Mouse (Mus musculus): ENCODE measurements around the gene Olfr520. TPM values are rescaled to one million over a fixed set of nuclear protein-coding genes. Genes with fewer than 3 reads are reported as not detected.

Gene Olfr520
- polyA plus RNA-seq, 1 experiment, result not detected

DNA sequence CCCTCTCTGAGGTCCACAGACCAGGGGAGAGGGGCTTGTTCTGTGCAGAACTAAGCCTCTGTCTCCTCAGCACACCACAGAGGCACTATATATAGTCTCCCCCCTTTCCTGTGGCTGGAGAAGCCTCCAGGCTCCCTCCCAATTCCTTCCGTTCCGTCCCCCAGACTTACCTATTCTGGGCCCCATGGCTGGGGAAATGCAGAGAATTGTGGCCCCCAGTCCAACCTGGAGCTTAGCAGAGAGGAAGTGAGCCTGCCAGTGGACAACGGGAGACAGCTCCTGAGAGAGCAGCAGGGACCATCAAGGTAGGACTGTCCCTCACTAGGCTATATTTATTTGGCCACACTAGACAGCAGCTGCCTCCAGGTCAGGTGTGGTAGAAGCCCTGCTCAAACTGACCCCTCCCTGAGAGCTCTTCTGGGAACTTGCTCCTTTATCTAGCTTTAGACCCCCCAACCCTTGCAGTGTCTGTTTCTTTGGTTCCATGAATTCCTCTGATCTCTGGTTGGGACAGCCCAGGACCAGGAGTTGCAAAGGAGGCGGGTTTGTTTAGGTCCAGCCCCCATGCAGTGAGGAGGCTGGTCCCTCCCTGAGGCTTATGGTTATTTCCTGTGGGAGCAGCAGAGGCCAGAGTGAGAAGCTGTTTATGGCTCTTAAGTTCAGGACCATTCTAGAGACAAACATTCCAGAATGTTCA lies 23.6 kb upstream of the Olfr520 start:
- WGBS, result 86% methylated on average over 4 of the region's 4 CpGs
- no peak overlapping the region for H3K27ac ChIP-seq (ENCODE audit: insufficient read depth, low read length)
- no peak overlapping the region for H3K4me3 ChIP-seq (replicated peaks; ENCODE audit: insufficient read depth, low read depth, low read length)
- no peak for DNase-seq
- peaks cover 22% of the 10 kb centered on the region for H3K4me1 ChIP-seq (ENCODE audit: control insufficient read depth, insufficient read depth, low read length)
- H3K27me3 ChIP-seq (ENCODE audit: control insufficient read depth, insufficient read depth, low read length), result no peaks in the 10 kb centered on the region
- no peak for TF ChIP-seq CTCF (IDR thresholded peaks at IDR 0.05; ENCODE audit: borderline replicate concordance, insufficient read depth, low read depth, low read length)
- no peak for TF ChIP-seq POLR2A (IDR thresholded peaks at IDR 0.05; ENCODE audit: borderline replicate concordance, insufficient read depth, low read length)

DNA sequence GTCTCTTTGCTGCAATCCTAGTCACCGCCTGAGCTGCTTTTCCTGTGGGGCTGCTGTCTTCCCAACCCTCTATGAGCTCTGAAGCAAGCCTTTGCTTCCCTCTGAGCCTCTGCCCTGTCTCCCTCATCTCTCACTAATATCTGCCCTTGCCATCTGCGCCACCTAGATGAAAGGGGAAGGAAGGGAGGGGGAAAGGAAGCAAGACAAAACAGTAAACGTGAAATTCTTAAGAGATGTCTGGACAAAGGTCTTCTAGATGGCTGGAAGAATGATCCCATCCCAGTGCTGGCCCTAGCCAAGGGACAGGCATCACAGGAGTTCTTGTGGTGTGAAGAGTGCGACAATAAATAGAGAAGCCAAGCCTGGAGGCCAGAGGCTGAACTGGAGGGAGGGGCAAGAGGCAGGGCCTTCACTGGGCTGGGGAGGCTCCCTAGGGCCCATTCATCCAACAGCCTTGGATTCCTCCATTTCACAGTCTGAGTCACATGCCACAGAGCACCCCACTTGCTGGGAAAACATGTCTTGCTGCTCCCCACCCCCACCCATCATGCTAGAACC lies 23.0 kb upstream of the Olfr520 start:
- TF ChIP-seq POLR2A (IDR thresholded peaks at IDR 0.05; ENCODE audit: borderline replicate concordance, insufficient read depth, low read length), result no peak
- Histone ChIP-seq H3K4me3 (replicated peaks; ENCODE audit: insufficient read depth, low read depth, low read length) (no peak overlapping the region), H3K4me1 (ENCODE audit: control insufficient read depth, insufficient read depth, low read length) (peaks cover 22% of the 10 kb centered on the region), H3K27me3 (ENCODE audit: control insufficient read depth, insufficient read depth, low read length) (no peaks in the 10 kb centered on the region), H3K27ac (ENCODE audit: insufficient read depth, low read length) (no peak overlapping the region)
- 89% methylated on average over 4 of the region's 4 CpGs for WGBS
- no peak for DNase-seq

DNA sequence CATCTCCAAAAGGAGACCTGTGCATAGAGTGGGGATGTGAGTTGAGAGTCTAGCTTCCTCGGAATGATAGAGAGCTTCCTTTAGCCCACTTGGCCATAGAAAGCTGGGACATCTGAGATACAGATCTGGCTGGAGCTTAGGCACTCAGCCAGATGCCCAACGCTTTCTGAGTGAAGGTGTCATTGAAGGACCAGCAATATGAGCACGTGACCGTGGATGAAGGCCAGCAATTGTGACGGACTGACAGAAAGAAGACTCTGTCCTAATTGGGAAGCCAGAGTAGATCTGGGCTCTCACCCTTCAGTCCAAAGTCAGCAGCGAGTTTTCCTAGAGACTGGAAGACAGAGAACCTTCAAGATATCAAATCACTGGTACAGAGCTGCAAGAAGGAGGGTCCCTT lies 22.4 kb upstream of the Olfr520 start:
- TF ChIP-seq CTCF (IDR thresholded peaks at IDR 0.05; ENCODE audit: borderline replicate concordance, insufficient read depth, low read depth, low read length), result no peak
- H3K27me3 ChIP-seq (ENCODE audit: control insufficient read depth, insufficient read depth, low read length), result no peaks in the 10 kb centered on the region
- no peak for DNase-seq
- H3K4me1 ChIP-seq (ENCODE audit: control insufficient read depth, insufficient read depth, low read length), result peaks cover 22% of the 10 kb centered on the region
- whole genome bisulfite sequencing, result 60% methylated on average over 6 of the region's 6 CpGs
- no peak overlapping the region for H3K4me3 ChIP-seq (replicated peaks; ENCODE audit: insufficient read depth, low read depth, low read length)
- no peak overlapping the region for H3K27ac ChIP-seq (ENCODE audit: insufficient read depth, low read length)

DNA sequence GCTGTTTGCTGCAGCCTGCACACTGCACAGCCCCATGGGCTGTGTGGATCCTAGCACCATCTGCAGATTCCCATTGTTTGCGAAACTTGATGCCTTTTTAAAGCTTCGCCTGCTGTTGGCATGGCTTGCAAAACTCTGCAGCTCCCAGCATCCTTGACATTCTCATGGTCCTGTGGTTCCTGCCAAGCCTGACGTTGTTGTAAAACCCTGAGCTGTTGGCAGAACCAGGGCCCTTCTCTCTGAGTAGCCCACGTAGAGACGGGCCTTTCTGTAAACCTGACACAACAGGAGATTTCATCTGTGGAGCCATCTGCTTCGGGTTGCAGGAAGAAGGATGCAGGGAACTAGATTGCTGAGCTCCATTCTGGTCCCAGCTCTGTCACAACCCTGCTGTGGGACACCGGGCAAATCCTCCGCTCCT lies 21.8 kb upstream of the Olfr520 start:
- no peak overlapping the region for H3K27ac ChIP-seq (ENCODE audit: insufficient read depth, low read length)
- H3K4me1 ChIP-seq (ENCODE audit: control insufficient read depth, insufficient read depth, low read length), result peaks cover 22% of the 10 kb centered on the region
- DNase-seq, result peak; percentile 50 to 69
- H3K4me3 ChIP-seq (replicated peaks; ENCODE audit: insufficient read depth, low read depth, low read length), result no peak overlapping the region
- no peaks in the 10 kb centered on the region for H3K27me3 ChIP-seq (ENCODE audit: control insufficient read depth, insufficient read depth, low read length)
- no peak for TF ChIP-seq POLR2A (IDR thresholded peaks at IDR 0.05; ENCODE audit: borderline replicate concordance, insufficient read depth, low read length)
- TF ChIP-seq CTCF (IDR thresholded peaks at IDR 0.05; ENCODE audit: borderline replicate concordance, insufficient read depth, low read depth, low read length), result no peak
- 16% methylated on average over 8 of the region's 8 CpGs for WGBS

DNA sequence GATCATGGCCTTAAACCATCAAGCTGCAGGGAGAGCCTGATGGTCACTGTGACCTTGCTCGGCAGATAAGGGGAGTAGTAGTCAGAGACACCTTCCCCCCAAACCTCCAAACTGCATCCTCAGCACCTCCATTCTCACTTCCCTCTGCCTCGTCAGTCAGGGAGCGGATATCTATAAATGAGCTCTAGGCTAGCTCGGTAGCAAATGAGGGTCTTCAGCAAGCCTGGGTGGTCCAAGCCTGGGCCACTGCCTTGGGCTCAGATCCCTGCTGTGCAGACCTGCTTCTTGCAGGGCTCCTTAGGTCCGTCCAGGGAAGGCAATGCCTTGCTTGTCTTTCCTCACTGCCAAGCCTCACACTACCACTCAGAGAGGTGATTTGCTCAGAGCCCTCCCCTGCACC lies 21.3 kb upstream of the Olfr520 start:
- no peak for TF ChIP-seq POLR2A (IDR thresholded peaks at IDR 0.05; ENCODE audit: borderline replicate concordance, insufficient read depth, low read length)
- TF ChIP-seq CTCF (IDR thresholded peaks at IDR 0.05; ENCODE audit: borderline replicate concordance, insufficient read depth, low read depth, low read length), result no peak
- no peak overlapping the region for H3K27ac ChIP-seq (ENCODE audit: insufficient read depth, low read length)
- peaks cover 22% of the 10 kb centered on the region for H3K4me1 ChIP-seq (ENCODE audit: control insufficient read depth, insufficient read depth, low read length)
- H3K27me3 ChIP-seq (ENCODE audit: control insufficient read depth, insufficient read depth, low read length), result no peaks in the 10 kb centered on the region
- H3K4me3 ChIP-seq (replicated peaks; ENCODE audit: insufficient read depth, low read depth, low read length), result no peak overlapping the region
- no peak for DNase-seq
- 62% methylated on average over 5 of the region's 5 CpGs for WGBS

DNA sequence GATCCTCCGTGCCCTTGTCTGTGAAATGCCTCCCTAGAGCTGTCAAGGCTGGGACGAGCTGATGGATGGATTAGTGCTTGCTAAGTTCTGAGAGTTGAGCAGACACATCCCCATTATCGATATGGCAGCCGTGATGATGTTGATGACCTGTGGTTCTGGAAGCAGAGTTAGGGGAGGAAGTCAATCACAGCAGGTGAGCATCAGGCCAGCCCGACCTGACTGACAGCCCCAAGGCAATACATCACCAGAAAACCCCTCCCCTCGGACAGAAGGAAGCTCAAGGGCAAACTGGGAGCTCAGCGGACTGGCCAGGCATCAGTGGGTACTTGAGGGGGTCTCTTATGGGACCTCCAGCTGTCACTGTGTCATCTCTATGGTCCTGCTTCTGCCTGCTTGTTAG lies 20.1 kb upstream of the Olfr520 start:
- no peak for DNase-seq
- 85% methylated on average over 7 of the region's 7 CpGs for WGBS
- TF ChIP-seq CTCF (IDR thresholded peaks at IDR 0.05; ENCODE audit: borderline replicate concordance, insufficient read depth, low read depth, low read length) (no peak), POLR2A (IDR thresholded peaks at IDR 0.05; ENCODE audit: borderline replicate concordance, insufficient read depth, low read length) (no peak)
- Histone ChIP-seq H3K27me3 (ENCODE audit: control insufficient read depth, insufficient read depth, low read length) (no peaks in the 10 kb centered on the region), H3K4me3 (replicated peaks; ENCODE audit: insufficient read depth, low read depth, low read length) (no peak overlapping the region), H3K27ac (ENCODE audit: insufficient read depth, low read length) (no peak overlapping the region), H3K4me1 (ENCODE audit: control insufficient read depth, insufficient read depth, low read length) (peaks cover 22% of the 10 kb centered on the region)

DNA sequence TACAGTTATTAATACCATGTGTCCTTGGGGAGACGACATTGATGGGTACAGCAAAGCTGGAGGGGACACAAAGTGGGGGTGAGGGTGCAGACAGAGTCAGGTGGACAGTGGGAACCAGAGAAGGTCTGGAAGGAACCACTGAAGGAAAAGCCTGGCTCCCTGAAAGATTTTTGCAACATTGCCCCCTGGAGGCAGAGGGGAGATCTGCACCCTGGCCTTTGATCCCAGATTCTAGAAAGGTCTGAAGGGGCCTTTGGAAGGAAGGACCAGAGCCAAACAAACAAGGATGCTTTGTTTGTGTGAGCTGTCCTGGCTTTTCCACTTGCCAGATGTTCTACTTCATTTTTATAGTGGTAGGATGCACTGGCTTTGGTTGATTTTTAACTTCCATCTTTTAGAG lies 19.6 kb upstream of the Olfr520 start:
- DNase-seq, result peak; percentile 42 to 75
- Histone ChIP-seq H3K27ac (ENCODE audit: insufficient read depth, low read length) (no peak overlapping the region), H3K4me3 (replicated peaks; ENCODE audit: insufficient read depth, low read depth, low read length) (no peak overlapping the region), H3K4me1 (ENCODE audit: control insufficient read depth, insufficient read depth, low read length) (peaks cover 19% of the 10 kb centered on the region), H3K27me3 (ENCODE audit: control insufficient read depth, insufficient read depth, low read length) (no peaks in the 10 kb centered on the region)
- 15% methylated on average over 1 of the region's 1 CpGs for WGBS
- no peak for TF ChIP-seq POLR2A (IDR thresholded peaks at IDR 0.05; ENCODE audit: borderline replicate concordance, insufficient read depth, low read length)
- TF ChIP-seq CTCF (IDR thresholded peaks at IDR 0.05; ENCODE audit: borderline replicate concordance, insufficient read depth, low read depth, low read length), result peak; percentile 93

DNA sequence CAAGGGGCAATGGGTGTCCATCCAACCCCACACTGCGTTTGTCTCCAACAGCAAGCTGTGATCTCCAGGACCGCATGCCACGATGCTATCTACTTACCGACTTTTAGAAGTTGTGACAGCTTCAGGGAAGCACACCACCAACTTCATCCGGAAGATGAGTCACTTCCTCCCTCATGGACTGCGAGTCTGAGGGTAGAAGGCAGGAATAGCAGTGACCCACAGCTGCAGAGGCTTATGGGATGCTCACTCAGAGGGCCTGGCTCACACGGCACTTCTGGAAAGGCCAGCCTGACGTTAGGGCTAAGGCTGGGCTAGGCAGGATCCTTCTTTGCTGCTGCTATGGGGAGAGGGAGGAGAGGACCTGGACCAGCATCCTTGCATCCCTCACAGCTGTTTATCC lies 18.9 kb upstream of the Olfr520 start, which contains the start of gene Slco2b1:
Slco2b1 (minus strand) TSS at position 175 of the 400 bp plus-strand sequence.
- H3K27ac ChIP-seq (ENCODE audit: insufficient read depth, low read length), result no peak within 1 kb of the TSS
- no peak within 1 kb of the TSS for H3K4me3 ChIP-seq (replicated peaks; ENCODE audit: insufficient read depth, low read depth, low read length)
- no peaks in the 10 kb centered on the region for H3K27me3 ChIP-seq (ENCODE audit: control insufficient read depth, insufficient read depth, low read length)
- TF ChIP-seq CTCF (IDR thresholded peaks at IDR 0.05; ENCODE audit: borderline replicate concordance, insufficient read depth, low read depth, low read length) (no peak), POLR2A (IDR thresholded peaks at IDR 0.05; ENCODE audit: borderline replicate concordance, insufficient read depth, low read length) (no peak)
- DNase-seq, result no peak
- H3K4me1 ChIP-seq (ENCODE audit: control insufficient read depth, insufficient read depth, low read length), result peaks cover 19% of the 10 kb centered on the region
- 88% methylated on average over 8 of the region's 8 CpGs for WGBS

All from cerebellum, adult 2 months (tissue).